Mouse (Mus musculus) embryo, embryonic 10.5 days (tissue): ENCODE measurements around the gene Gm28374.

Experiments
- DNase-seq: peaks from one replicate; pipeline ENCODE4 v3.0.0-alpha.2; 2015; ENCODE audit warnings: low spot score

The Gm28374 gene

GRCm38 (mm10) chr19:6085417-6085879, 3.4 kb upstream of the Gm28374 start:
- peak; percentile 87 for DNase-seq

GRCm38 (mm10) chr19:6084478-6085248, 2.6 kb upstream of the Gm28374 start, which contains the start of the genes Zfpl1 and Cdca5:
Gene Zfpl1 (minus strand): TSS chr19:6084956.
Gene Cdca5 (plus strand): TSS chr19:6084983.
- DNase-seq, result peak; percentile 99

GRCm38 (mm10) chr19:6079983-6080480, 2.0 kb downstream of the Gm28374 start, which contains the start of gene Tmem262:
Gene Tmem262 (plus strand): TSS chr19:6080033.
- DNase-seq, result no peak

- DNase-seq, result peak; percentile 97
Measured at GRCm38 (mm10) chr19:6076564-6077393, 5.3 kb downstream of the Gm28374 start, which contains the start of gene Vps51. Gene Vps51 (minus strand): TSS chr19:6077231.

GRCm38 (mm10) chr19:6073889-6074288, 8.2 kb downstream of the Gm28374 start:
- DNase-seq, result no peak

- no peak for DNase-seq
Measured at GRCm38 (mm10) chr19:6071261-6071660, 10.8 kb downstream of the Gm28374 start.

- DNase-seq, result no peak
Measured at GRCm38 (mm10) chr19:6070571-6071250, 11.3 kb downstream of the Gm28374 start.

- no peak for DNase-seq
Measured at GRCm38 (mm10) chr19:6069851-6070250, 12.2 kb downstream of the Gm28374 start.

- DNase-seq, result no peak
Measured at GRCm38 (mm10) chr19:6068951-6069350, 13.1 kb downstream of the Gm28374 start.

- peak; percentile 95 for DNase-seq
Measured at GRCm38 (mm10) chr19:6067724-6068415, 14.2 kb downstream of the Gm28374 start, which contains the start of gene Tm7sf2. Gene Tm7sf2 (minus strand): TSS chr19:6068373.

- peak; percentile 90 for DNase-seq
Measured at GRCm38 (mm10) chr19:6067011-6067723, 14.9 kb downstream of the Gm28374 start.

- DNase-seq, result no peak
Measured at GRCm38 (mm10) chr19:6066571-6066970, 15.5 kb downstream of the Gm28374 start.

GRCm38 (mm10) chr19:6063081-6063480, 19.0 kb downstream of the Gm28374 start:
- DNase-seq, result no peak

GRCm38 (mm10) chr19:6062418-6062817, 19.6 kb downstream of the Gm28374 start:
- no peak for DNase-seq

GRCm38 (mm10) chr19:6061641-6062302, 20.3 kb downstream of the Gm28374 start:
- DNase-seq, result peak; percentile 44

- peak; percentile 97 for DNase-seq
Measured at GRCm38 (mm10) chr19:6061021-6061533, 21.0 kb downstream of the Gm28374 start, which contains the start of gene Znhit2. Gene Znhit2 (plus strand): TSS chr19:6061192.

- DNase-seq, result no peak
Measured at GRCm38 (mm10) chr19:6058966-6059365, 23.1 kb downstream of the Gm28374 start.

GRCm38 (mm10) chr19:6058513-6058912, 23.5 kb downstream of the Gm28374 start:
- DNase-seq, result no peak

- peak; percentile 98 for DNase-seq
Measured at GRCm38 (mm10) chr19:6057313-6058096, 24.6 kb downstream of the Gm28374 start, which contains the start of the genes Mrpl49 and Fau. Gene Mrpl49 (minus strand): TSS chr19:6057785. Gene Fau (plus strand): TSS chr19:6057844.
